Mouse (Mus musculus): ENCODE results near the gene Dlg2.

DNA sequence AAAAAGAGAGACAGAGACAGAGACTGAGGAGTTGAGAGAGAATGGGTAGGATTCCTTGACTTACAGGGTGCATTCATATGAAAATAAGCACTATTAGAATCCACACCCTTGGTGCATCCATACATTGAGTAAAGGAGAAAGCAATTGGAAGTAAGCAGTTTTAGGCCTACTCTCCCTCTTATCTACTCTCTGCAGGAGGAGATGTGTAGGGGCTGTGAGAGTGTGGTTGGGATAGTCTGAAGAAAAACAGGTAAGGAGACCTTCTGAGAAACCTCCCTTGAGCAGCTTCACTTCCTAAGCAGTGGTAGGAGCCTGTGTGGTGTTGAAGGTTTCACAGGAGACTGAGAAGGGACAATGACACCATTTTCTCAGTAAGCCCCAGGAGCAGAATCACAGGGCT, 868.6 kb downstream of the Dlg2 start:
- TF ChIP-seq POLR2A (IDR thresholded peaks at IDR 0.05; ENCODE audit: borderline replicate concordance, extremely low read depth, low read depth, low read length) = no peak
- no peak for TF ChIP-seq CTCF (IDR thresholded peaks at IDR 0.05; ENCODE audit: insufficient read depth, low read length)
